In the genomic region with DNA sequence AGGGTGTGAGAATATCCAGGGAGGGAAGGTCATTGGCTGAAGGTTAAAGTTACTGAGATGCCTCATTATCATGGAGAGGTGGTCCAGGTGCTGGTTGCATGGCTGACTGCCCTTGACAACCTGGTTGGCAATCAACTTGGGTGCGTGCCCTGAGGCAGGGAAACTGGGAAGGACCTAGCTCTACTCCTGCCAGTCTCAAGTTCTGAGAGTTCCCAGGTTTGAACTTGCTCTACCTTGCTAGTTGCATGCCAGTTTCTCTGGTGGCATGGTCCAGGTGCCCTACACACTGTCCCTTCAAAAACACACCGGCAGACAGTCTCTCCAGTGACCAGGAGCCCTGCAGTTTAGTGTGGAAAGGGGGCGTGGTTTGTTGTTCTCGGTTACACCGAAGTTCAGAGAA, we compare ENCODE assay signal across 22 mouse cellular contexts. TPM values are rescaled to one million over a fixed set of nuclear protein-coding genes. Genes with fewer than 3 reads are reported as not detected.
DNase-seq lines count a peak whose midpoint lies in the region; ATAC-seq and TF ChIP-seq lines count a peak whose summit lies in the region.
"Had no signal": no experiment of that assay in that cellular context is flagged by ENCODE, and none has a peak within 500 bp of the region (broad histone marks: within the 10 kb centered on the region; RNA-seq: fewer than 3 reads in every experiment).

No protein-coding gene starts in this region.

- ATAC-seq in hindbrain, postnatal 0 days, result 0 out of 2 replicates have a peak, but pooled peaks have one; percentile 18
- ATAC-seq in hindbrain, embryonic 14.5 days (ENCODE audit: low FRiP score), result no peak
- ATAC-seq in midbrain, postnatal 0 days (ENCODE audit: low FRiP score), result 0 out of 2 replicates have a peak, but pooled peaks have one; percentile 22

- H3K36me3 ChIP-seq in hindbrain, postnatal 0 days (ENCODE audit: insufficient read depth, low read length), result no peaks in the 10 kb centered on the region
- H3K36me3 ChIP-seq in hindbrain, embryonic 14.5 days (replicated peaks; ENCODE audit: control insufficient read depth, insufficient read depth), result no peaks in the 10 kb centered on the region
- no peaks in the 10 kb centered on the region for H3K36me3 ChIP-seq in midbrain, postnatal 0 days (ENCODE audit: insufficient read depth, low read length)
- no peaks in the 10 kb centered on the region for H3K36me3 ChIP-seq in midbrain, embryonic 10.5 days
- H3K36me3 ChIP-seq: embryonic facial prominence, embryonic 13.5 days; forebrain, embryonic 12.5 days; heart, embryonic 15.5 days; hindbrain, embryonic 13.5 days; limb, embryonic 15.5 days had no signal

- TF ChIP-seq CTCF in hindbrain, postnatal 0 days (IDR thresholded peaks at IDR 0.05; ENCODE audit: low read depth), result no peak
- TF ChIP-seq CTCF in midbrain, postnatal 0 days (IDR thresholded peaks at IDR 0.05), result no peak

- no peak overlapping the region for H3K4me2 ChIP-seq in hindbrain, postnatal 0 days (ENCODE audit: low read depth, low read length)
- H3K4me2 ChIP-seq in hindbrain, embryonic 14.5 days (replicated peaks), result no peak overlapping the region
- H3K4me2 ChIP-seq in midbrain, postnatal 0 days (ENCODE audit: low read depth, low read length, poor library complexity, severe bottlenecking), result no peak overlapping the region
- H3K4me2 ChIP-seq: embryonic facial prominence, embryonic 13.5 days; forebrain, embryonic 12.5 days; heart, embryonic 15.5 days; hindbrain, embryonic 13.5 days; limb, embryonic 15.5 days had no signal

- H3K27ac ChIP-seq in hindbrain, postnatal 0 days, result no peak overlapping the region
- H3K27ac ChIP-seq in hindbrain, embryonic 14.5 days, result no peak overlapping the region
- H3K27ac ChIP-seq in midbrain, postnatal 0 days (ENCODE audit: low read depth, low read length), result no peak overlapping the region
- H3K27ac ChIP-seq in midbrain, embryonic 10.5 days (replicated peaks), result no peak overlapping the region
- H3K27ac ChIP-seq: embryonic facial prominence, embryonic 13.5 days; forebrain, embryonic 12.5 days; heart, embryonic 15.5 days; hindbrain, embryonic 13.5 days; macrophage had no signal

- no peak for DNase-seq in hindbrain, postnatal 0 days (ENCODE audit: low spot score)
- DNase-seq in hindbrain, embryonic 14.5 days (ENCODE audit: low spot score), result no peak
- no peak for DNase-seq in midbrain, postnatal 0 days (ENCODE audit: low spot score)
- no peak for DNase-seq in midbrain, embryonic 10.5 days (ENCODE audit: low spot score)
- peak; percentile 69 for DNase-seq in kidney, postnatal 14 days
- no peak for DNase-seq in heart, adult 9 months (ENCODE audit: low spot score in 2 of 2)
- no peak for DNase-seq in layer of hippocampus, adult 8-10 months (ENCODE audit: low spot score in 2 of 2)
- DNase-seq: cerebellum, adult 11 months; cerebellum, postnatal 36 days; embryo, embryonic 11 days; gastrocnemius, postnatal 36 days; heart, postnatal 36 days; left cerebral cortex, postnatal 4 days had no signal

- no peaks in the 10 kb centered on the region for H3K9me3 ChIP-seq in hindbrain, postnatal 0 days (ENCODE audit: low read length)
- no peaks in the 10 kb centered on the region for H3K9me3 ChIP-seq in hindbrain, embryonic 14.5 days (ENCODE audit: control insufficient read depth, low read length)
- no peaks in the 10 kb centered on the region for H3K9me3 ChIP-seq in midbrain, postnatal 0 days (ENCODE audit: low read length)
- H3K9me3 ChIP-seq in midbrain, embryonic 10.5 days (replicated peaks), result no peaks in the 10 kb centered on the region
- H3K9me3 ChIP-seq: embryonic facial prominence, embryonic 13.5 days; forebrain, embryonic 12.5 days; heart, embryonic 15.5 days; hindbrain, embryonic 13.5 days; limb, embryonic 15.5 days had no signal

- H3K27me3 ChIP-seq in hindbrain, postnatal 0 days (ENCODE audit: insufficient read depth, low read length), result no peaks in the 10 kb centered on the region
- no peaks in the 10 kb centered on the region for H3K27me3 ChIP-seq in hindbrain, embryonic 14.5 days (ENCODE audit: control insufficient read depth, insufficient read depth, low read length)
- no peaks in the 10 kb centered on the region for H3K27me3 ChIP-seq in midbrain, postnatal 0 days (ENCODE audit: insufficient read depth, low read length)
- no peaks in the 10 kb centered on the region for H3K27me3 ChIP-seq in midbrain, embryonic 10.5 days (ENCODE audit: low read depth, poor library complexity, severe bottlenecking)
- H3K27me3 ChIP-seq: embryonic facial prominence, embryonic 13.5 days; forebrain, embryonic 12.5 days; heart, embryonic 15.5 days; hindbrain, embryonic 13.5 days; limb, embryonic 15.5 days had no signal

- H3K4me1 ChIP-seq in hindbrain, postnatal 0 days (ENCODE audit: insufficient read depth, low read length), result no peaks in the 10 kb centered on the region
- H3K4me1 ChIP-seq in hindbrain, embryonic 14.5 days (replicated peaks; ENCODE audit: control insufficient read depth, insufficient read depth, low read length), result no peaks in the 10 kb centered on the region
- 0 out of 2 replicates have a peak, but pooled peaks cover 4% of the 10 kb centered on the region for H3K4me1 ChIP-seq in midbrain, postnatal 0 days (ENCODE audit: insufficient read depth, low read length)
- peaks cover 11% of the 10 kb centered on the region for H3K4me1 ChIP-seq in midbrain, embryonic 10.5 days
- H3K4me1 ChIP-seq: embryonic facial prominence, embryonic 13.5 days; forebrain, embryonic 12.5 days; heart, embryonic 15.5 days; hindbrain, embryonic 13.5 days had no signal

- 74% methylated on average over 5 of the region's 5 CpGs for WGBS in hindbrain, postnatal 0 days
- WGBS in hindbrain, embryonic 14.5 days, result 75% methylated on average over 5 of the region's 5 CpGs
- 74% methylated on average over 5 of the region's 5 CpGs for WGBS in midbrain, postnatal 0 days
- WGBS in midbrain, embryonic 10.5 days, result 87% methylated on average over 5 of the region's 5 CpGs

- H3K4me3 ChIP-seq in hindbrain, postnatal 0 days (ENCODE audit: low read length), result no peak overlapping the region
- no peak overlapping the region for H3K4me3 ChIP-seq in hindbrain, embryonic 14.5 days (replicated peaks; ENCODE audit: low read length)
- no peak overlapping the region for H3K4me3 ChIP-seq in midbrain, postnatal 0 days (ENCODE audit: low read depth, low read length)
- H3K4me3 ChIP-seq in midbrain, embryonic 10.5 days, result no peak overlapping the region
- H3K4me3 ChIP-seq: embryonic facial prominence, embryonic 13.5 days; erythroblast, embryonic 14.5 days; forebrain, embryonic 12.5 days; heart, embryonic 15.5 days; hindbrain, embryonic 13.5 days; limb, embryonic 15.5 days had no signal

- no peak overlapping the region for H3K9ac ChIP-seq in hindbrain, postnatal 0 days (replicated peaks; ENCODE audit: low read length)
- H3K9ac ChIP-seq in hindbrain, embryonic 14.5 days, result no peak overlapping the region
- no peak overlapping the region for H3K9ac ChIP-seq in midbrain, postnatal 0 days (replicated peaks; ENCODE audit: low read length, poor library complexity, severe bottlenecking)
- H3K9ac ChIP-seq: embryonic facial prominence, embryonic 13.5 days; forebrain, embryonic 12.5 days; heart, embryonic 15.5 days; hindbrain, embryonic 13.5 days; limb, embryonic 15.5 days had no signal

RNA-seq across cellular contexts. Expression of a gene that starts 7.0 kb away (rescaled TPM):
- total RNA-seq in hindbrain, postnatal 0 days (2014; rRNA removed), result 1.4 and 1.8 TPM in 2 replicates
- polyA plus RNA-seq in hindbrain, postnatal 0 days (2015; fragmentation: Nextera tagmentation; extraction: Ambion mirVana), result 2.8 and 3.9 TPM in 2 replicates
- polyA plus RNA-seq in hindbrain, embryonic 14.5 days (2014; fragmentation: Nextera tagmentation; extraction: Ambion mirVana), result 1.9 and 2.0 TPM in 2 replicates
- 1.9 and 2.5 TPM in 2 replicates for total RNA-seq in midbrain, postnatal 0 days (2014; rRNA removed)
- 2.0 and 2.4 TPM in 2 replicates for polyA plus RNA-seq in midbrain, postnatal 0 days (2015; fragmentation: Nextera tagmentation; extraction: Ambion mirVana)
- polyA plus RNA-seq in midbrain, embryonic 10.5 days (2016; fragmentation: Nextera tagmentation; extraction: Ambion mirVana), result 0.37 TPM in 1 of 2 replicates, not detected in the other
- 1 to 10 TPM in 1 of 4 experiments, under 1 TPM in 3; 0.63 to 1.6 (median 0.78) TPM for total RNA-seq in layer of hippocampus, adult 8-10 months (2022)
- total RNA-seq: gastrocnemius, adult 18-20 months; gastrocnemius, postnatal 36 days; heart, adult 8-10 months; heart, postnatal 36 days had no signal
- polyA plus RNA-seq: erythroblast, embryonic 14.5 days; macrophage had no signal
